ENCODE assay signal across 13 mouse cellular contexts in the genomic region with DNA sequence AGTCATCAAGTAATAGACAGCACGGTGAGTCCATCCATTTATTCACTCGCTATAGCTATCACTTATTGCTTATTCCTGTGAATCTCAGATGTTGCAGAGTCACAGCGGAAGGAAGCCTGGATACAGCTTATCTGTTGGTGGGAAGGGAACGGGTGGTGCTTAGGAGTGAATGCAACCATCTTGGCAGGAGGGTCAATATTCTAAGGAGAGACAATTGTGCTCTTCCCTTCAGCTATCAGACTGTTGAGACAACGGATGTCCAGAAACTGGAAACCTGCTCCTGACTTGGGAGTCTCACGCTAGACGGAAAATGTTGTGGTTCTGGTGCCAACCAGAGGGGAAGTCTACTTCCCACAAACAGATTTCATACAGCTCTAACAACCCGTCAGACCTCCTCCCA.
"Had no signal": no experiment of that assay in that cellular context is flagged by ENCODE, and none has a peak within 500 bp of the region (broad histone marks: within the 10 kb centered on the region; RNA-seq: fewer than 3 reads in every experiment).

No protein-coding gene starts in this region.

- DNase-seq: kidney, adult 11 months; kidney, adult 8-10 months; kidney, postnatal 10 days; kidney, postnatal 4 days; left cerebral cortex, postnatal 4 days; liver, postnatal 0 days; right cerebral cortex, adult 18-20 months; right cerebral cortex, postnatal 25 days; spleen, adult 18-20 months; thymus, adult 18-20 months; thymus, postnatal 36 days had no signal

- ATAC-seq: intestine, embryonic 15.5 days; liver, postnatal 0 days; midbrain, embryonic 15.5 days had no signal
